Mouse (Mus musculus) bone marrow, adult 2 months (tissue): ENCODE results near the gene Gpx4. TPM values are rescaled to one million over a fixed set of nuclear protein-coding genes. Genes with fewer than 3 reads are reported as not detected.

Experiments used
- H3K27ac ChIP-seq: fragments of 200-500 bp; 2 replicates; pipeline ENCODE4 v1.5.1; 2012; ENCODE audit warnings: low read depth, mild to moderate bottlenecking, control low read depth, inconsistent platforms, low read length; ENCODE audit not compliant: control insufficient read depth, poor library complexity, insufficient read depth
- H3K4me1 ChIP-seq: fragments of 200-500 bp; 2 replicates; pipeline ENCODE4 v1.6.1; 2011; ENCODE audit warnings: low read length; ENCODE audit not compliant: control insufficient read depth, insufficient read depth
- H3K4me3 ChIP-seq: fragments of 200-500 bp; replicated peaks from 2 replicates; pipeline ENCODE3; 2011; ENCODE audit warnings: mild to moderate bottlenecking, low read depth, low read length, control low read depth; ENCODE audit not compliant: control insufficient read depth
- CTCF ChIP-seq: fragments of 200-500 bp; IDR thresholded peaks from 2 replicates; pipeline ENCODE4 v1.5.1; 2011; ENCODE audit warnings: low read length, control low read depth; ENCODE audit not compliant: control insufficient read depth, insufficient read depth
- POLR2A ChIP-seq: fragments of 200-500 bp; IDR thresholded peaks from 2 replicates; pipeline ENCODE4 v1.6.1; 2011; ENCODE audit warnings: low read depth, mild to moderate bottlenecking, control low read depth, low read length, borderline replicate concordance; ENCODE audit not compliant: control insufficient read depth
- WGBS: fragments of 180-500 bp; shearing (Covaris S2); methylation state at CpG from one replicate; pipeline ENCODE4 v1.1.7; 2018; 5-methylcytosine and 5-hydroxymethylcytosine counted together
- polyA plus RNA-seq: library from polyadenylated mRNA; stranded (reverse); fragments of >200 nt; gene quantifications from 2 replicates; pipeline ENCODE4 v1.2.4, GENCODE M21; 2011; ENCODE audit warnings: low replicate concordance; ENCODE audit not compliant: missing spikeins, insufficient read depth, insufficient read length

Gpx4 gene
- polyA plus RNA-seq, 1 experiment = 2,392 TPM

DNA sequence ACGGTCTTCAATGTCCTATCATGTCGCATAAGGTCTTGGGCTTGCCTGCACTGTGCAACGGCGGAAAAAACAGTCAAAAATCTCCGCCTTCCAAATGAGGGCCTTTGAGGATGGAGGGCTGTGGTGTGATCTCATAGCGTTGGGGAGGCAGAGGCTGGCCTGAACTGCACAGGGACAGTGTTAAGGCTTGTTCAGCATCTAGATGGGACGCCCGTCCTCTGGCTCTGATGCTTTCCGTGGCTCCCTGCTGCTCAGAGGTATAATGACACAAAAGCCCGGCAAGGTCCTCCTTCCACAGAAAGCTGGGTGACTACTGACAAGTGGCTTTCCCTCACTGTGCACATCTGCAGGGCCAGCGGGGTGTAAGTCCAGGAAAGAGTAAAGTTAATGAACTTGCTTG lies 26.8 kb upstream of the Gpx4 start:
- no peak overlapping the region for H3K4me3 ChIP-seq

DNA sequence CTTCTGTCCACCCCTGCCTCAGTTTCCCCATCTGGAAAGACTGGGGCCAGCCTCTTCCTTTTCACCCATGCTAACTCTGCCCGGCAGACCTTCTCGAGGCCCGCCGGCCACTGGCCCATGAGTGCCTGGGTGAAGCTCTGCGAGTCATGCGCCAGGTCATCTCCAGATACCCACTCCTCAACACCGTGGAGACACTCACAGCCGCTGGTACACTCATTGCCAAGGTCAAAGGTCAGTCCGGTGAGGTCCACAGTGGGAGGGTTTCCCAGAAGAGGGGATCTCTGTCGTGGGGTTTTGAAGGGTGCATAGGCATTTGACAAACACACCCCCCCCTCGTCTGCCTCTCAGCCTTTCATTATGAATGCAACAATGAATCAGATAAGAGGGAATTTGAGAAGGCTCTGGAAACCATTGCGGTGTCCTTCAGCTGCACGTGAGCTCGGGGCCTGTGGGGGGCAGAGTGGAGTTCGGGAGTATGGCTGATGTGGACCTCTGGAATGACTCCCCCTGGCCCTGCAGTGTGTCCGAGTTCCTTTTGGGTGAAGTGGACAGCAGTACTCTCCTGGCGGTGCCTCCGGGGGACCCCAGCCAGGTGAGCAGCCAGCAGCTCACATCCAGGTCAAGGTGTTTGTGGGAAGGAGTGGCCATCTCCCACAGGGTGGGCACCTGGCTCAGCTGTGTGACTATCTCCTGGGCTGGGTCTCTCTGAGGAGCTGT lies 26.2 kb upstream of the Gpx4 start:
- TF ChIP-seq POLR2A (peak; percentile 26; the same call in 1 of the 2 replicates), CTCF (no peak)
- no peak overlapping the region for H3K4me3 ChIP-seq
- peaks cover 11% of the 10 kb centered on the region for H3K4me1 ChIP-seq
- 82% methylated on average over 18 of the region's 18 CpGs for WGBS
- no peak overlapping the region for H3K27ac ChIP-seq

More for the DNA sequence above, 26.8 kb upstream of the Gpx4 start:
- TF ChIP-seq CTCF (no peak), POLR2A (no peak)
- Histone ChIP-seq H3K4me1 (peaks cover 11% of the 10 kb centered on the region), H3K27ac (no peak overlapping the region)
- 82% methylated on average over 11 of the region's 11 CpGs for WGBS

DNA sequence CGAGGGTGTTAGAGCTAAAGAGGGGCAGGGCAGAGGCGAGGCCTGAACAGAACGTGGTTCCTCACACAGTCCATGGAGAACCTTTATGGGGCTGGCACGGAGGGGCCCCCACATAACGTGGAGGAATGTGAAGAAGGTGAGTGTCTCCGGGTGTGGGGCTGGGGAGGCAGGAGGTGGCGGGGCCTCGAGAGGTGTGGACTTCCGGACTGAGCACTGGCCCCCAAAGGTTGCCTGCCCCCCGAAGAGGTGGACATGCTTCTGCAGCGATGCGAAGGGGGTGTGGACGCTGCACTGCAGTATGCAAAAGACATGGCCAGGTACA lies 25.7 kb upstream of the Gpx4 start:
- TF ChIP-seq POLR2A = no peak
- Histone ChIP-seq H3K4me3 (no peak overlapping the region), H3K4me1 (peaks cover 10% of the 10 kb centered on the region), H3K27ac (no peak overlapping the region)
- WGBS = 76% methylated on average over 13 of the region's 13 CpGs

DNA sequence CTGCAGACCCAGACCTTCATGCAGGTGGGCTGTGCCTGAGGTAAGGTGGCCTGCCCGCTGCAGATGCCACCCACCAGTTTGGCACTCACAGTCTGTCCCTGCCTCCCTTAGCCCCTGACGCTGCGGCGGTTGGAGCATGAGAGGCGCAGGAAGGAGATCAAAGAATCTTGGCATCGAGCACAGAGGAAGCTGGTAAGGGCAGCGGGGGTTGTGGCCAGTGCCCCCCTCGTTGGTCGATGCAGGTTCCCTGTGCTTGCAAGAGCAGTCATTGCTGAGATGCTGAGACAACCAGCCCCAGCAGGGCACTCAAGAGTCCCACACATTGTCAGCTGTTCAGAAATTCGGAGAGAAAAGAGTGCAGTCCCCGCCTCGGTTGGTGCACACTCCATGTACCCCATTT lies 24.8 kb upstream of the Gpx4 start:
- Histone ChIP-seq H3K4me3 (no peak overlapping the region), H3K4me1 (peaks cover 9% of the 10 kb centered on the region), H3K27ac (peak overlapping the region; percentile 28)
- 17% methylated on average over 12 of the region's 12 CpGs for WGBS
- TF ChIP-seq POLR2A = no peak
- TF ChIP-seq CTCF = no peak

DNA sequence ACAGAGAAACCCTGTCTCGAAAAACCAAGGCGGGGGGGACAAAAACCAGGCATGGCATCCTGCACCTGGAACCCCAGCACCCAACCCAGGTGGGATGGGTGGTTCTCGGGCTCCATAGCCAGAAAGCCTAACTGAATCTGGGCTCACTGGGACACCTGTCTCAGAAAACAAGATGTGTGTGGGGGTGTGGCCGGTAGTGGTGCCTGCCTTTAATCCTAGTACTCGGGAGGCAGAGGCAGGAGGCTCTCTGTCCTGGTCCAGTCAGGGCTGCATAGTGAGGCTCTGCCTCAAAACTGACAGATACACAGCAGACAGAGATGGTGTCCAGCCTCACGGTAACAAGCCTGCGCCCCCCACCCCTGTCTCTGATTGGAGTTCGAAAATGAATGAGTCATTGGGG lies 24.2 kb upstream of the Gpx4 start:
- WGBS = 78% methylated on average over 8 of the region's 8 CpGs
- TF ChIP-seq POLR2A (no peak), CTCF (no peak)
- H3K4me1 ChIP-seq = peaks cover 9% of the 10 kb centered on the region
- no peak overlapping the region for H3K4me3 ChIP-seq
- H3K27ac ChIP-seq = no peak overlapping the region

DNA sequence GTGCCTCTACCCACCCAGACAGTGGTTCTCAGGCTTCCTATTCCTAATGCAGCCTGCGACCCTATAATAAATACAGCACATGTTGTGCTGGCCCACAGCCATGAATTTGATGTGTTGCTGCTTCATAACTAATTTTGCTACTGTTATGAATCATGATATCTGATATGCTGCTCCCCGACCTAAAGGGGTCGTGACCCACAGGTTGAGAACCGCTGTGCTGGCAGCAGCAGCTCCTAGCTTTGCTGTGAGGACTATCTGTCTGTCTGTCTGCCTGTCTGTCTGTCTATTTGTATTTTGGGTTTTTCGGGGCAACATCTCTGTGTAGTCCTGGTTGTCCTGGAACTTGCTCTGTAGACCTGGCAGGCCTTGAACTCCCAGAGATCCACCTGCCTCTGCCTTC lies 23.2 kb upstream of the Gpx4 start:
- WGBS = 50% methylated on average over 5 of the region's 5 CpGs
- peak overlapping the region; percentile 72 for H3K27ac ChIP-seq
- H3K4me1 ChIP-seq = peaks cover 7% of the 10 kb centered on the region
- TF ChIP-seq POLR2A (no peak), CTCF (no peak)
- no peak overlapping the region for H3K4me3 ChIP-seq

DNA sequence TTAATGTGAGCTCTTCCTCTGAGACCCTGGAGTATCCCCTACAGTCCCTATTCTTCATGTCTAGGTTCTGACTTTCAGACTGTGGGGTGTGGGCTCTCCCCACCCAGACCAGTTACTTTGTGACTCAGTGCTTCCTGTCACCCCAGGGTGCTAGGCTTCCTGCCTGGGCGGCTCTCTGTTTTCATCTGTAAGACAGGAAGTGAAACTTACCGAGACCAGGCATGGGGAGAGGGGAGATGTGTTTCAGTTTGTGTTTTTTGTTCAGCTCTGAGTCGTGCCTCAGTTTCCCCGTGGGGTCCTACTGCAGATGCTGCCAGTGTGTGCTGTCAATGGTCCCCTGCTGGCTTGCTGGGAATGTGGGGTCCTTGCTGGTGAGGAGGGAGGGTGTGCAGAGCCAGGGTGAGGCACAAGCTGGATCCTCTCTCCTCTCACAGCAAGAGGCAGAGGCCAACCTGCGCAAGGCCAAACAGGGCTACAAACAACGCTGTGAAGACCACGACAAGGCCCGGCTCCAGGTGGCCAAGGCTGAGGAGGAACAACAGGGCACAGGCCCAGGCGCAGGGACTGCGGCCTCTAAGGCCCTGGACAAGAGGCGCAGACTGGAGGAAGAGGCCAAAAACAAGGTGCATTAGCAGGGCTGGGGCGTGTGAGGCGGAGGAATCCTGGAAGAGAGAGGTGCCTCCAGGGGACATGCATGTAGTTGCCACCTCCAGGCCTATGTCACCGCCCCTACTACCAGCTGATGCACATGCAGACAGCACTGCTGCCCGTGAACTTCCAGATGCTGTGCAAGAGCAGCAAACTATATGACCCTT lies 22.5 kb upstream of the Gpx4 start:
- peak overlapping the region; percentile 28 for H3K4me3 ChIP-seq
- 61% methylated on average over 15 of the region's 15 CpGs for WGBS
- TF ChIP-seq POLR2A (no peak), CTCF (no peak)
- peak overlapping the region; percentile 73 for H3K27ac ChIP-seq
- H3K4me1 ChIP-seq = peaks cover 7% of the 10 kb centered on the region

DNA sequence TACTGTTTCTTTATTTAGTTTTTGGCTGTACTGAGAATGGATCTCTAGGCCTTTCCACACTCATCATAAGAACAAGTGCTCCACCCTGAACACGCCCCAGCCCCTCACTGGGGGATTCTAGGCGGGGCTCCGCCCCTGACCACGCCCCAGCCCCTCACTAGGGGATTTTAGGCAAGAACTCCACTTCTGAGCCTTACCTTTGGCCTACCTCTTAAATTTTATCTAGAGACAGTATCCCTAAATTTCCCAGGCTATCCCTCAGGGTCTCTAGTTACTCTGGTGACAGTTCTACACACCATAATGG lies 22.0 kb upstream of the Gpx4 start:
- TF ChIP-seq POLR2A (no peak), CTCF (no peak)
- Histone ChIP-seq H3K27ac (peak overlapping the region; percentile 73; the same call in 1 of the 2 replicates), H3K4me1 (peaks cover 7% of the 10 kb centered on the region), H3K4me3 (no peak overlapping the region)
- WGBS = 65% methylated on average over 4 of the region's 4 CpGs
